Mouse (Mus musculus) activated CD4-positive, CD25-positive, alpha-beta regulatory T cell, adult 4 months (primary cell): ENCODE data around the gene Pde1c. TPM values are rescaled to one million over a fixed set of nuclear protein-coding genes. Genes with fewer than 3 reads are reported as not detected.

Experiments
- ATAC-seq: one replicate; pipeline ENCODE4 v1.8.0; 2017
- polyA plus RNA-seq, 2 experiments: library from polyadenylated mRNA; unstranded; fragments of 100-300 nt; shearing (Covaris generic); gene quantifications; one replicate each; pipeline ENCODE4 v1.2.1; 2017

Pde1c gene
- polyA plus RNA-seq, 2 experiments from 2014 or later = 0.14 to 0.44 TPM

- ATAC-seq = no peak
Observed at GRCm38 (mm10) chr6:56441501-56441900, 127.4 kb downstream of the Pde1c start.

- no peak for ATAC-seq
Observed at GRCm38 (mm10) chr6:56425846-56426245, 143.1 kb downstream of the Pde1c start.

- no peak for ATAC-seq
Observed at GRCm38 (mm10) chr6:56422866-56423265, 146.0 kb downstream of the Pde1c start.

GRCm38 (mm10) chr6:56416191-56416590, 152.7 kb downstream of the Pde1c start:
- no peak for ATAC-seq

GRCm38 (mm10) chr6:56389178-56389577, 179.7 kb downstream of the Pde1c start:
- no peak for ATAC-seq

- ATAC-seq = no peak
Observed at GRCm38 (mm10) chr6:56376359-56376758, 192.5 kb downstream of the Pde1c start.

- ATAC-seq = no peak
Observed at GRCm38 (mm10) chr6:56374180-56374579, 194.7 kb downstream of the Pde1c start.

GRCm38 (mm10) chr6:56373753-56374152, 195.2 kb downstream of the Pde1c start:
- ATAC-seq = no peak

- ATAC-seq = no peak
Observed at GRCm38 (mm10) chr6:56373046-56373751, 195.7 kb downstream of the Pde1c start.

GRCm38 (mm10) chr6:56369462-56369861, 199.4 kb downstream of the Pde1c start:
- no peak for ATAC-seq

GRCm38 (mm10) chr6:56368116-56368515, 200.8 kb downstream of the Pde1c start:
- no peak for ATAC-seq

- ATAC-seq = no peak
Observed at GRCm38 (mm10) chr6:56367257-56367656, 201.6 kb downstream of the Pde1c start.

GRCm38 (mm10) chr6:56362650-56363049, 206.3 kb downstream of the Pde1c start:
- no peak for ATAC-seq

- ATAC-seq = no peak
Observed at GRCm38 (mm10) chr6:56362128-56362545, 206.8 kb downstream of the Pde1c start.

GRCm38 (mm10) chr6:56361348-56362127, 207.4 kb downstream of the Pde1c start:
- ATAC-seq = no peak

GRCm38 (mm10) chr6:56360086-56360485, 208.8 kb downstream of the Pde1c start:
- ATAC-seq = no peak

GRCm38 (mm10) chr6:56359126-56359525, 209.8 kb downstream of the Pde1c start:
- ATAC-seq = no peak

GRCm38 (mm10) chr6:56347207-56347606, 221.7 kb downstream of the Pde1c start:
- no peak for ATAC-seq

- ATAC-seq = no peak
Observed at GRCm38 (mm10) chr6:56345082-56345481, 223.8 kb downstream of the Pde1c start.

- no peak for ATAC-seq
Observed at GRCm38 (mm10) chr6:56342005-56342404, 226.9 kb downstream of the Pde1c start.

- ATAC-seq = no peak
Observed at GRCm38 (mm10) chr6:56335811-56336446, 233.0 kb downstream of the Pde1c start.

- ATAC-seq = no peak
Observed at GRCm38 (mm10) chr6:56332149-56332548, 236.8 kb downstream of the Pde1c start.

GRCm38 (mm10) chr6:56331432-56331831, 237.5 kb downstream of the Pde1c start:
- ATAC-seq = no peak

- no peak for ATAC-seq
Observed at GRCm38 (mm10) chr6:56328103-56328502, 240.8 kb downstream of the Pde1c start.
